Mouse (Mus musculus) intestine, embryonic 14.5 days (tissue): ENCODE results near the gene Chd5. TPM values are rescaled to one million over a fixed set of nuclear protein-coding genes. Genes with fewer than 3 reads are reported as not detected.
A peak's percentile ranks its signal among the peaks of the same experiment; 100 is the strongest.

Experiments
- ATAC-seq: fragments of 200-750 bp; cut with Nextera tagmentation; replicated peaks from 2 replicates; pipeline ENCODE4 v1.8.0; 2017; ENCODE audit warnings: low read depth, moderate number of reproducible peaks, moderate TSS enrichment, moderate library complexity; ENCODE audit not compliant: low FRiP score, low TSS enrichment
- DNase-seq: peaks from one replicate; pipeline ENCODE4 v3.0.0-alpha.2; 2018; ENCODE audit warnings: low spot score
- H3K27ac ChIP-seq: fragments of 300-500 bp; sonication (generic); 2 replicates; pipeline ENCODE4 v1.5.1; 2014; ENCODE audit warnings: low read depth, mild to moderate bottlenecking, control low read depth
- H3K27me3 ChIP-seq: fragments of 300-500 bp; sonication (generic); replicated peaks from 2 replicates; pipeline ENCODE4 v1.6.1; 2014; ENCODE audit warnings: low read length, control low read depth; ENCODE audit not compliant: control insufficient read depth, insufficient read depth
- H3K36me3 ChIP-seq: fragments of 300-500 bp; sonication (generic); 2 replicates; pipeline ENCODE4 v1.6.1; 2014; ENCODE audit warnings: low read length, control low read depth; ENCODE audit not compliant: control insufficient read depth, insufficient read depth
- H3K4me1 ChIP-seq: fragments of 300-500 bp; sonication (generic); replicated peaks from 2 replicates; pipeline ENCODE4 v1.6.1; 2014; ENCODE audit warnings: low read length, control low read depth, mixed read lengths; ENCODE audit not compliant: control insufficient read depth, insufficient read depth
- H3K4me2 ChIP-seq: fragments of 300-500 bp; sonication (generic); 2 replicates; pipeline ENCODE4 v1.6.1; 2014; ENCODE audit warnings: low read length
- H3K4me3 ChIP-seq: fragments of 300-500 bp; sonication (generic); 2 replicates; pipeline ENCODE4 v1.5.1; 2014; ENCODE audit warnings: low read depth, low read length, control low read depth, mixed read lengths
- H3K9ac ChIP-seq: fragments of 300-500 bp; sonication (generic); 2 replicates; pipeline ENCODE4 v1.6.1; 2014; ENCODE audit warnings: mild to moderate bottlenecking, low read length
- H3K9me3 ChIP-seq: fragments of 300-500 bp; sonication (generic); 2 replicates; pipeline ENCODE4 v1.6.1; 2016; ENCODE audit warnings: low read length, control low read depth; ENCODE audit not compliant: control insufficient read depth
- WGBS: fragments of 180-500 bp; shearing (Covaris S2); extraction: QIAGEN DNeasy Blood & Tissue Kit; methylation state at CpG from one replicate; pipeline ENCODE4 v1.1.7; 2014; 5-methylcytosine and 5-hydroxymethylcytosine counted together
- polyA plus RNA-seq: library from polyadenylated mRNA; unstranded; fragments of >200 nt; fragmentation: Nextera tagmentation; extraction: Ambion mirVana; gene quantifications from 2 replicates; pipeline ENCODE4 v1.2.1, GENCODE M21; 2014

Gene Chd5
- polyA plus RNA-seq, result 1.1 and 1.7 TPM in 2 replicates

DNA sequence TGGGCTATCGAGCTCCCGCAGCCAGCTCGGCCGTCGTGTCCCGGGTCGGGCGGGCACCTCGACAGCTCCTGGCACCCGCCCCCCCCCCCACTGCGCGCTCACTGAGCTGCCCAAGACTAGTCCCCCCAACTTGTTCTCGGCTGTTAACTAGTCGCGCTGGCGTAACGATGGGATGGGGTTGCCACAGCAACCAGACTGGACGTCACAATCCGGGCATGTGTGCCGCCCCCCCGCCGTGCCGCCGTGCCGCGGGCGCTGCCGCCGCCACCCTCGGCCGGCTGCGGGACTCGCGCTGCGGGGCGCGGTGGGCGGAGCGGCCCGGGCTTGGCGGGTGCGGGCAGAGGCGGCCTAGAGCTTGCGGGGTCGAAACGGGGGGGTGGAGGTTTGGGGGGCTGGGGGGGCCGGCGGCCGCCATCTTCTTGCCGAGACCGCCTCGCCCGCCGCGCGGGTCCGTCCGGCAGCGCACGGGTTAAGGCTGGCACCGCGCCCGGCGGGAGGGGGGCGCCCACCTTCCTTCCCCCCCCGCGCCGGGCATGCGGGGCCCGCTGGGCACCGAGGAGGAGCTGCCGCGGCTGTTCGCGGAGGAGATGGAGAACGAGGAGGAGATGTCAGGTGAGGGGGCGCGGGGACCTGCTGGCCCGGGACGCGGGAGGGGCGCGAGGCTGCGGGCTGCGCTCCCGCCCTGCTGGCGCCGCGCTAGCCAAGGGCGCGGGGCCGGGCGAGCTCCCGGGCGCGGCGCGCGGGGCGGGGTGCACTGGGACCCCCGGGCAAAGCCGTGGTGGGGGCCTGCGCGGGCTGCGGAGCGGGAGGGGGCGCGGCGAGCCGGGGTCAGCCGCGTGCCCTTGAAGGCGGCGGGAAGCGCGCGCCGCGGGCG lies at the start of gene Chd5:
Gene Chd5 (plus strand): TSS at position 233 of the 874 bp plus-strand sequence.
- no peak within 1 kb of the TSS for H3K27ac ChIP-seq
- 2% methylated on average over 75 of the region's 120 CpGs for WGBS
- peak within 1 kb of the TSS; percentile 97 for H3K4me2 ChIP-seq
- H3K4me3 ChIP-seq, result peak within 1 kb of the TSS; percentile 43
- H3K9ac ChIP-seq, result peak within 1 kb of the TSS; percentile 29; the same call in 1 of the 2 replicates
- peaks cover 16% of the 10 kb centered on the region for H3K36me3 ChIP-seq
- H3K27me3 ChIP-seq, result peaks cover 52% of the 10 kb centered on the region
- DNase-seq, result no peak
- ATAC-seq, result peak; percentile 26; the same call in 1 of the 2 replicates
- H3K9me3 ChIP-seq, result 0 out of 2 replicates have a peak, but pooled peaks cover 2% of the 10 kb centered on the region
- H3K4me1 ChIP-seq, result peaks cover 10% of the 10 kb centered on the region; the same call in 1 of the 2 replicates

DNA sequence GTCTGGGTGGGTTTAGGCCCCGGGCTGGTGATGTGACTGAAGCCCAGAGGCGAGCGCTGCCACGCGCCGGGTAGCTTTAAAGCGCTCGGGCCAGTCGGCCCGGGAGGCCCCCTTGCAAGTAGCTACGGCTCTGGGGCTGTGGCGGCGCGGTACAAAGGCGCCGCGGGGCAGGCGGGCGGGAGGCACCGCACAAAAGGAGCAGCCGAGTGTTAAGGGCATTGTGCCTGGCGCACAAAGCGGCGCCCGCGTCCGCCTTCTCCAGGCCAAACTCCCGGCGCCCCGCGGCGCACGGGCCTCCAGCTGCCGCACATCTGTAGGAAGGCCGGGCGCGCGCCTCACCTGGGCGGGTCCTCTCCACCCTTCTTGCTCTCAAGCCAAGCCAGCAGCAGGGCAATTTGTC lies 48.1 kb upstream of the Chd5 start:
- Histone ChIP-seq H3K9me3 (no peaks in the 10 kb centered on the region), H3K4me2 (peak overlapping the region; percentile 38), H3K4me3 (peak overlapping the region; percentile 20), H3K9ac (no peak overlapping the region), H3K4me1 (peaks cover 14% of the 10 kb centered on the region), H3K36me3 (no peaks in the 10 kb centered on the region), H3K27ac (no peak overlapping the region), H3K27me3 (peaks cover 70% of the 10 kb centered on the region)
- DNase-seq, result no peak
- under 1% methylated on average over 32 of the region's 39 CpGs for WGBS
- ATAC-seq, result no peak

DNA sequence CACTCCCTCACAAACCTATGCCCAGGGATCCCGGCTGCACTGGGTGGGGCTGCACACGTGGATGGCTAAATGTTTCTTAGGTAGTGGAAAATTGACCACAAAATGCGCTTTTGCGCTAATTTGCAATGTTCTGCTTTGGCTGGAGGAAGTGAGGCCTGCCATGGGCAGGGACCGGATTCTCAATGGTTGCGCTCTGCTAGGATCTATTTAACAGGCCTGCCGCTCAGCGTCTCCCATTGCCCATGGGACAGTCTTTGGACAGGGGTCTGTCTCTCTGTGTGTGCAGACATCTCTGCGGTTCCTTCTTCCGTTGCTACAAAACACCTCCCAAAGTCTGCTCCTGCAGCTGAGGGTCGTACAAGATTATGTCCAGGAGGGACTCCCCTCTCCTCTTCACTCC lies 47.5 kb upstream of the Chd5 start:
- ATAC-seq (no peak), DNase-seq (no peak)
- Histone ChIP-seq H3K27me3 (peaks cover 64% of the 10 kb centered on the region), H3K27ac (no peak overlapping the region), H3K36me3 (no peaks in the 10 kb centered on the region), H3K4me2 (no peak overlapping the region), H3K9me3 (no peaks in the 10 kb centered on the region), H3K4me1 (peaks cover 14% of the 10 kb centered on the region), H3K4me3 (no peak overlapping the region), H3K9ac (no peak overlapping the region)
- WGBS, result 34% methylated on average over 11 of the region's 11 CpGs

DNA sequence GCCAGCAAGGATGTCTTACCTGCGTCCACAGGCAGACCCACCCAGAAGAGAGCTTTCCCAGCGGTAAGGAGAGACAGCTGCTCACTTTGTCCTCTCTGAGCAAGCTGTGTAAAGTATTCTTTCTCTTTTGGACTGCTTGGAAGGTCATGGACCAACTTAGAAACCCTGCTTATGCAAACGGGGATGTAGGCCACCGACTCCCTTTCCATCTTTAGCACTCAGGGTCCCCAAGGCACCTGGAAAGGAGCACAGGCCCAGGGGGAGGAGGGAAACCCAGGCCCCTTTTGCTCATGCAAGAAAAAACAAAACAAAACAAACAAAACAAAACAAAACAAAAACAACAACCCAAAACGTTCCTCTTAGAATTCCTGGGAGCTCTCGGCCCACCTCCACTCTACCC lies 46.9 kb upstream of the Chd5 start, which contains the start of gene Hes3:
Gene Hes3 (minus strand): TSS at position 101 of the 400 bp plus-strand sequence.
- peaks cover 58% of the 10 kb centered on the region for H3K27me3 ChIP-seq
- no peaks in the 10 kb centered on the region for H3K36me3 ChIP-seq
- H3K27ac ChIP-seq, result no peak within 1 kb of the TSS
- no peaks in the 10 kb centered on the region for H3K9me3 ChIP-seq
- 27% methylated on average over 6 of the region's 6 CpGs for WGBS
- no peak for DNase-seq
- no peak for ATAC-seq
- H3K4me2 ChIP-seq, result peak within 1 kb of the TSS; percentile 38
- H3K4me3 ChIP-seq, result peak within 1 kb of the TSS; percentile 20
- H3K4me1 ChIP-seq, result peaks cover 14% of the 10 kb centered on the region
- no peak within 1 kb of the TSS for H3K9ac ChIP-seq

DNA sequence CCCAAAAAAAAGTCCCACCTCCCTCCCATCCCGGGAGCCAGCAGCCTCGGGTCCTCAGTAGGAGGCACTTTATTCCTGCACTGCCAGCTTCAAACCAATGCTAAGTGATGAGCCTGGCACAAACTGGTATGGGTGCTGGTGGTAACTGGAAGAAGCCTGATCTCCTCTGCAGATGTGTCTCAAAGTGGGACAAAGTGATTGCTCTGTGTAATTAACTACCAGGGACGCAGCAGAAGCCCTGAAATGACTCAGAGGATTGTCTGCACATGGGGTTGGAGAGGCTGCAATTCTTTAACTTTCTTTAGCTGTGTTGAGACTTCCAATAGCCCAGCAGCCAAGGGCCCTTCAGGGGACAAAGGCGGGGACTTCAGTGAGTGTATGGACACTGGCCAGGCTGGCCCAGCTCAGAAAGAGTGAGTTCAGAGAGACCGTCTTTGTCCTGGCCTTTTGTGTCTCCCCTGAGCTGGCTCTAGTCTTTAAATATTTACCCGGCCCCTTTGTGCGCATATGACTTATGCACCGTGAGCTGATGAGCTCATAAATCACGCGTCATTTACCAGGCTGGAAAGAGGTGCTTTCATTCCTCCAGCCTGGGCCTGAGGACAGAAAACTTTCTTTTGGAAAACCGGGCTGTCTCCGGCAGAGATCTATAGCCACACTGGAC lies 46.2 kb upstream of the Chd5 start:
- Histone ChIP-seq H3K27me3 (peaks cover 52% of the 10 kb centered on the region), H3K9ac (no peak overlapping the region), H3K4me3 (no peak overlapping the region), H3K4me1 (peaks cover 14% of the 10 kb centered on the region), H3K36me3 (no peaks in the 10 kb centered on the region), H3K4me2 (no peak overlapping the region; the same call in 1 of the 2 replicates), H3K9me3 (no peaks in the 10 kb centered on the region), H3K27ac (no peak overlapping the region)
- no peak for DNase-seq
- 15% methylated on average over 12 of the region's 12 CpGs for WGBS
- ATAC-seq, result no peak

DNA sequence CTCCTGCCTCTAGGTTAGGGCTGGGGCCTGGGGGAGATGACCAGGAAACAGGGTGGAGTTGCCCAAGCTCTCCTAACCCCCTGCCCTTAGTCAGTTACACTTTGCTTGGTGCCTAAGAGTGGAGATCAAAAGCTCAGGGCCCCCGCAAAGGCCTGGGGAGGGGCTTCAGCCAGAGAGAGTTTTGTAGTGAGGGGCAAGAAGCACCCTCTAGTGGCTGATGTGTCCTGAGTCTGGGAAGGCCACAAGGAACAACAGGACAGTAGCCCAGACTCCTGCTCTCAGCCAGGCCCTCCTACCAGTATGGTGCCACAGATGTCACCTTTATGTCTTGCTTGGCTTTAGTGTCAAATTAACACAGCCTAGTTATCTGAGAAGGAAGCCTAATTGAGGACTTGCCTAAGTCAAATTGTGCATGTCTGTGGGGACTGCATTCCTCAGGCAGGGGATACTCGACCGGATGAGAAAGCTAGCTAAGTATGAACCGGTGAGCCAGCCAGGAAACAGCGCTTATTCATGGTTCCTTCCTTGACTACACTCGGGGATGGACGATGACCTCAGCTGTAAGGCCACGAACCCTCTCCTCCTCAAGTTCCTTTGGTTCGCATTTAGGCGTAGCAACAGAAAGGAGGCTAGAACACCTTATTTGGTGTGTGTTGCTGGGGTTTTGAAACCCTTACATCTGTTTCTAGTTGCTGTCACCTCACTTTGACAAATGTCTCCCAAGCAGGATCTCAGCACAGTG lies 44.1 kb upstream of the Chd5 start:
- peaks cover 37% of the 10 kb centered on the region for H3K27me3 ChIP-seq
- H3K4me1 ChIP-seq, result peaks cover 25% of the 10 kb centered on the region
- no peaks in the 10 kb centered on the region for H3K9me3 ChIP-seq
- WGBS, result 48% methylated on average over 10 of the region's 10 CpGs
- DNase-seq (no peak), ATAC-seq (no peak)
- 0 out of 2 replicates have a peak overlapping the region, but pooled peaks have one; percentile 4 for H3K27ac ChIP-seq
- no peak overlapping the region for H3K9ac ChIP-seq
- no peak overlapping the region for H3K4me3 ChIP-seq
- no peaks in the 10 kb centered on the region for H3K36me3 ChIP-seq
- no peak overlapping the region for H3K4me2 ChIP-seq

DNA sequence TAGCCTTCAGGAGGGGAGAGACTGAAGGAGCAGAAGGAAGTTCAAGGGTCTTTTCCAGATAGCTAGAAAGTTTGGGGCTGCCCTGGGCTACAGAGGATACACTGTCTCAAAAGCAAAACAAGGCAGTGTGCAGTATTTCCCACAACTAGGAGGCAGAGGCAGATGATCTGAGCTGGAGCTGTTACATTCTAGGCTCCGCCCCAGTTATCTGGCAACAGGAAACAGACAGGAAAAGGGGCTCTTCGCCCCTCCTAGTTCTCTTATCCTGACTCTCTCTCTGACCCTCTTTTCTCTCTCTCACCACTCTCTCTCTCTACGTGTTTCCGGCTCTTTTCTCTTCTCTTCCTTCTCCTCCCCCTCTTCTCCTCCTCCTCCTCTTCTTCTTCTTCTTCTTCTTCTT lies 42.5 kb upstream of the Chd5 start:
- H3K36me3 ChIP-seq, result peaks cover 13% of the 10 kb centered on the region
- peaks cover 17% of the 10 kb centered on the region for H3K4me1 ChIP-seq
- ATAC-seq (no peak), DNase-seq (no peak)
- no peak overlapping the region for H3K4me3 ChIP-seq
- WGBS, result 33% methylated on average over 4 of the region's 4 CpGs
- H3K27me3 ChIP-seq, result peaks cover 22% of the 10 kb centered on the region
- no peaks in the 10 kb centered on the region for H3K9me3 ChIP-seq
- no peak overlapping the region for H3K27ac ChIP-seq
- no peak overlapping the region for H3K9ac ChIP-seq
- H3K4me2 ChIP-seq, result no peak overlapping the region

DNA sequence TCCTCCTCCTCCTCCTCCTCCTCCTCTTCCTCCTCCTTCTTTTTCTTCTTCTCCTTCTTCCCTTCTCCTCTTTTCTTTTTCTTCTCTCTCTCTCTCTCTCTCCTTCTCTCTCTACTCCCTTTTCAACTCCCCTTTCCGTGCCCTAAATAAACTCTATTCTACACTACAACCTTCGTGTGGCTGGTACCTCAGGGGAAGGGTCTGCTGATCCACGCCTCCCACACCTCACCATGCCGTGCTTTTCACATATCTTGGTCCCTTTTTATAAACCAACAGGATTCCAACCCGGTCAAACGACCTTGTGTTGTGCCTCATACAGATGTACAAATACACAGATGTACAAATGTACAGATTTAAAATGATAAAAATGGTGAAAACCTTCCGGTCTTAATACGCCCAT lies 42.1 kb upstream of the Chd5 start:
- H3K27me3 ChIP-seq, result peaks cover 17% of the 10 kb centered on the region
- WGBS, result 12% methylated on average over 8 of the region's 8 CpGs
- peak overlapping the region; percentile 51; the same call in 1 of the 2 replicates for H3K27ac ChIP-seq
- H3K9me3 ChIP-seq, result no peaks in the 10 kb centered on the region
- DNase-seq, result no peak
- no peak for ATAC-seq
- peaks cover 15% of the 10 kb centered on the region for H3K36me3 ChIP-seq
- H3K4me1 ChIP-seq, result peaks cover 17% of the 10 kb centered on the region
- H3K4me3 ChIP-seq, result peak overlapping the region; percentile 95
- H3K9ac ChIP-seq, result peak overlapping the region; percentile 25
- peak overlapping the region; percentile 52 for H3K4me2 ChIP-seq
